Mouse (Mus musculus) lung, embryonic 14.5 days (tissue): ENCODE measurements around the gene Ankar. TPM values are rescaled to one million over a fixed set of nuclear protein-coding genes. Genes with fewer than 3 reads are reported as not detected.

Source experiments
- ATAC-seq: fragments of 200-750 bp; cut with Nextera tagmentation; 2 replicates; pipeline ENCODE4 v1.8.0; 2017; ENCODE audit warnings: mild to moderate bottlenecking, moderate TSS enrichment, moderate library complexity; ENCODE audit not compliant: insufficient read depth
- DNase-seq: peaks from one replicate; pipeline ENCODE4 v3.0.0-alpha.2; 2015
- H3K27ac ChIP-seq: fragments of 300-500 bp; sonication (generic); 2 replicates; pipeline ENCODE4 v1.5.1; 2014; ENCODE audit warnings: low read depth, mild to moderate bottlenecking, moderate library complexity
- H3K27me3 ChIP-seq: fragments of 300-500 bp; sonication (generic); 2 replicates; pipeline ENCODE4 v1.6.1; 2014; ENCODE audit warnings: low read length, control low read depth; ENCODE audit not compliant: insufficient read depth
- H3K36me3 ChIP-seq: fragments of 300-500 bp; sonication (generic); 2 replicates; pipeline ENCODE4 v1.6.1; 2014; ENCODE audit warnings: control low read depth; ENCODE audit not compliant: insufficient read depth
- H3K4me1 ChIP-seq: fragments of 300-500 bp; sonication (generic); 2 replicates; pipeline ENCODE4 v1.6.1; 2014; ENCODE audit warnings: antibody characterized with exemption, control low read depth; ENCODE audit not compliant: insufficient read depth
- H3K4me2 ChIP-seq: fragments of 300-500 bp; sonication (generic); 2 replicates; pipeline ENCODE4 v1.6.1; 2014; ENCODE audit warnings: mild to moderate bottlenecking
- H3K4me3 ChIP-seq: fragments of 300-500 bp; sonication (generic); 2 replicates; pipeline ENCODE4 v1.5.1; 2014; ENCODE audit warnings: low read depth, low read length
- H3K9ac ChIP-seq: fragments of 300-500 bp; sonication (generic); 2 replicates; pipeline ENCODE4 v1.6.1; 2014
- H3K9me3 ChIP-seq: fragments of 300-500 bp; sonication (generic); 2 replicates; pipeline ENCODE4 v1.6.1; 2016; ENCODE audit warnings: low read depth, low read length, control low read depth
- CTCF ChIP-seq: IDR thresholded peaks from 2 replicates; pipeline ENCODE4 v1.5.1; 2016; ENCODE audit warnings: antibody characterized with exemption, low read depth
- WGBS: fragments of 180-500 bp; shearing (Covaris S2); extraction: QIAGEN DNeasy Blood & Tissue Kit; methylation state at CpG from one replicate; pipeline ENCODE4 v1.1.7; 2014; 5-methylcytosine and 5-hydroxymethylcytosine counted together
- polyA plus RNA-seq: library from polyadenylated mRNA; unstranded; fragments of >200 nt; fragmentation: Nextera tagmentation; extraction: Ambion mirVana; gene quantifications from 2 replicates; pipeline ENCODE4 v1.2.1, GENCODE M21; 2014

The Ankar gene
- polyA plus RNA-seq, 1 experiment from 2014 or later = not detected

- WGBS = 83% methylated on average over 5 of the region's 5 CpGs
- no peaks in the 10 kb centered on the region for H3K27me3 ChIP-seq
- TF ChIP-seq CTCF = no peak
- no peak for DNase-seq
- H3K4me3 ChIP-seq = no peak overlapping the region
- peaks cover 45% of the 10 kb centered on the region for H3K36me3 ChIP-seq
- ATAC-seq = no peak
- peaks cover 17% of the 10 kb centered on the region for H3K4me1 ChIP-seq
- H3K9ac ChIP-seq = no peak overlapping the region
- H3K4me2 ChIP-seq = no peak overlapping the region
- H3K9me3 ChIP-seq = no peaks in the 10 kb centered on the region
- H3K27ac ChIP-seq = no peak overlapping the region
Observed at GRCm38 (mm10) chr1:72602803-72603202, 97.6 kb downstream of the Ankar start.

- Histone ChIP-seq H3K4me1 (peaks cover 17% of the 10 kb centered on the region), H3K27ac (no peak overlapping the region), H3K9me3 (no peaks in the 10 kb centered on the region), H3K36me3 (peaks cover 48% of the 10 kb centered on the region), H3K27me3 (no peaks in the 10 kb centered on the region), H3K9ac (no peak overlapping the region), H3K4me2 (no peak overlapping the region), H3K4me3 (no peak overlapping the region)
- WGBS = 61% methylated on average over 5 of the region's 5 CpGs
- ATAC-seq (no peak), DNase-seq (no peak)
- TF ChIP-seq CTCF = no peak
Observed at GRCm38 (mm10) chr1:72602186-72602585, 98.2 kb downstream of the Ankar start.

- H3K4me2 ChIP-seq = no peak overlapping the region
- H3K36me3 ChIP-seq = peaks cover 51% of the 10 kb centered on the region
- H3K9me3 ChIP-seq = no peaks in the 10 kb centered on the region
- no peak for TF ChIP-seq CTCF
- 81% methylated on average over 7 of the region's 7 CpGs for WGBS
- ATAC-seq (no peak), DNase-seq (no peak)
- H3K9ac ChIP-seq = no peak overlapping the region
- H3K27ac ChIP-seq = no peak overlapping the region
- no peak overlapping the region for H3K4me3 ChIP-seq
- H3K27me3 ChIP-seq = no peaks in the 10 kb centered on the region
- H3K4me1 ChIP-seq = peaks cover 17% of the 10 kb centered on the region
Observed at GRCm38 (mm10) chr1:72601233-72601632, 99.1 kb downstream of the Ankar start.

- Histone ChIP-seq H3K27ac (no peak overlapping the region), H3K27me3 (no peaks in the 10 kb centered on the region), H3K36me3 (peaks cover 51% of the 10 kb centered on the region), H3K4me2 (no peak overlapping the region), H3K9me3 (no peaks in the 10 kb centered on the region), H3K4me1 (peaks cover 17% of the 10 kb centered on the region), H3K9ac (no peak overlapping the region), H3K4me3 (no peak overlapping the region)
- 86% methylated on average over 5 of the region's 5 CpGs for WGBS
- TF ChIP-seq CTCF = no peak
- no peak for DNase-seq
- ATAC-seq = no peak
Observed at GRCm38 (mm10) chr1:72600778-72601177, 99.6 kb downstream of the Ankar start.

- H3K27me3 ChIP-seq = no peaks in the 10 kb centered on the region
- peaks cover 63% of the 10 kb centered on the region for H3K36me3 ChIP-seq
- H3K4me1 ChIP-seq = peaks cover 17% of the 10 kb centered on the region
- no peaks in the 10 kb centered on the region for H3K9me3 ChIP-seq
- H3K4me3 ChIP-seq = no peak overlapping the region
- peak overlapping the region; percentile 72 for H3K27ac ChIP-seq
- 32% methylated on average over 21 of the region's 21 CpGs for WGBS
- no peak for TF ChIP-seq CTCF
- H3K9ac ChIP-seq = no peak overlapping the region
- ATAC-seq = peak; percentile 79
- H3K4me2 ChIP-seq = peak overlapping the region; percentile 27; the same call in 1 of the 2 replicates
- DNase-seq = peak; percentile 86
Observed at GRCm38 (mm10) chr1:72599146-72600101, 101.0 kb downstream of the Ankar start.

GRCm38 (mm10) chr1:72596231-72596630, 104.1 kb downstream of the Ankar start:
- Histone ChIP-seq H3K4me3 (no peak overlapping the region), H3K27ac (no peak overlapping the region), H3K36me3 (peaks cover 68% of the 10 kb centered on the region), H3K4me2 (no peak overlapping the region), H3K27me3 (no peaks in the 10 kb centered on the region), H3K4me1 (peaks cover 17% of the 10 kb centered on the region), H3K9ac (no peak overlapping the region), H3K9me3 (no peaks in the 10 kb centered on the region)
- no peak for TF ChIP-seq CTCF
- 81% methylated on average over 5 of the region's 5 CpGs for WGBS
- DNase-seq (no peak), ATAC-seq (no peak)

- DNase-seq = no peak
- TF ChIP-seq CTCF = no peak
- no peak overlapping the region for H3K4me3 ChIP-seq
- H3K9ac ChIP-seq = no peak overlapping the region
- H3K4me1 ChIP-seq = peaks cover 17% of the 10 kb centered on the region
- 91% methylated on average over 12 of the region's 12 CpGs for WGBS
- H3K27me3 ChIP-seq = no peaks in the 10 kb centered on the region
- no peak for ATAC-seq
- H3K27ac ChIP-seq = no peak overlapping the region
- no peak overlapping the region for H3K4me2 ChIP-seq
- H3K36me3 ChIP-seq = peaks cover 68% of the 10 kb centered on the region
- no peaks in the 10 kb centered on the region for H3K9me3 ChIP-seq
Observed at GRCm38 (mm10) chr1:72595686-72596085, 104.7 kb downstream of the Ankar start.
